Mouse (Mus musculus): ENCODE results near the gene Trabd2b. TPM values are rescaled to one million over a fixed set of nuclear protein-coding genes. Genes with fewer than 3 reads are reported as not detected.

The Trabd2b gene
- polyA plus RNA-seq, 1 experiment from 2014 or later, result 0.59 TPM

GRCm38 (mm10) chr4:114495688-114496426 is 89.3 kb downstream of the Trabd2b start:
- Histone ChIP-seq H3K4me2 (no peak overlapping the region), H3K4me3 (replicated peaks) (no peak overlapping the region), H3K4me1 (replicated peaks) (peaks cover 4% of the 10 kb centered on the region; the same call in 1 of the 2 replicates), H3K9me3 (no peaks in the 10 kb centered on the region), H3K27ac (no peak overlapping the region), H3K27me3 (peaks cover 76% of the 10 kb centered on the region), H3K9ac (replicated peaks) (no peak overlapping the region), H3K36me3 (no peaks in the 10 kb centered on the region)
- WGBS, result 49% methylated on average over 4 of the region's 4 CpGs
- no peak for ATAC-seq (ENCODE audit: insufficient number of reproducible peaks, insufficient read depth, low FRiP score, low TSS enrichment, low read depth)

DNA sequence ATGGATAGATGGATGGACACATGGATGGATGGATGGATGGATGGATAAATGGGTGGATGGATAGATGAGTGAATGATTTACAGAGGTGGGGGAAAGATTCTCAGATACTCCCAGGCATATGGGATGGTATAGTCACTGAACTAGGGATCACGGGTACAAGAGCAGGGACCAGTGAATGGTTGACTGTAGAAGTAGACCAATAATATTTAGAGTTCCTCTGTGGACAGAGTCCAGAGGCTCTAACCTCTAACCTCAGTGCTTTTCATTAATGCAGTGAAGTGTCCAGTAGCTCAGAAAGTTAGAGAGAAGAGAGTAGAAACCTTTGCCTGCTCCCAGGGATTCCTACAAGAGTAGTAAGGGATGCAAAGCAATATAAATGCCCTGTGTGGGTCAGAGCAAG is 93.1 kb downstream of the Trabd2b start:
- H3K9me3 ChIP-seq, result no peaks in the 10 kb centered on the region
- H3K36me3 ChIP-seq, result no peaks in the 10 kb centered on the region
- WGBS, result 86% methylated on average over 1 of the region's 1 CpGs
- no peak overlapping the region for H3K9ac ChIP-seq (replicated peaks)
- H3K27ac ChIP-seq, result no peak overlapping the region
- H3K4me3 ChIP-seq (replicated peaks), result no peak overlapping the region
- H3K27me3 ChIP-seq, result peaks cover 69% of the 10 kb centered on the region
- no peak overlapping the region for H3K4me2 ChIP-seq
- ATAC-seq (ENCODE audit: insufficient number of reproducible peaks, insufficient read depth, low FRiP score, low TSS enrichment, low read depth), result no peak
- peaks cover 7% of the 10 kb centered on the region for H3K4me1 ChIP-seq (replicated peaks)

DNA sequence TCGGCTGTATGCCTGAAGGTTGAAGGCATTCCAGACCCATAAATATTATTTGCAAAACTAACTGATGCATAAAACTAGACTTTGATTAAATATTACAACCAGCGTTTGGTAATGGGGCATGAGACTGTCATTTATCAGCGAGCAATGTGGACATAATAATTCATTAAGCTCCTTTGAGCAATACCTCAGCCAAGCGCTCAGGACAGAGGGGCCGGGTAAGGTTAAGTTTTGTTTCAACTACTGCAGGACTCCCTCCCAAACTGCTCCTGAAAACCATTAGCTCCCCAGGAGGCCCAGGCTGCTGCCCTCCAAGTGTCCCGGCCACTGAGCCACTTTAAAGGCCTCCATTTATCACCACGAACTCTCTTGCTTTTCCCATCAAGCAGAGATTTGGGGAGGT is 93.8 kb downstream of the Trabd2b start:
- H3K4me3 ChIP-seq (replicated peaks), result no peak overlapping the region
- H3K9me3 ChIP-seq, result no peaks in the 10 kb centered on the region
- H3K27me3 ChIP-seq, result peaks cover 64% of the 10 kb centered on the region
- H3K9ac ChIP-seq (replicated peaks), result no peak overlapping the region
- no peak overlapping the region for H3K4me2 ChIP-seq
- no peak for ATAC-seq (ENCODE audit: insufficient number of reproducible peaks, insufficient read depth, low FRiP score, low TSS enrichment, low read depth)
- H3K4me1 ChIP-seq (replicated peaks), result peaks cover 13% of the 10 kb centered on the region
- no peaks in the 10 kb centered on the region for H3K36me3 ChIP-seq
- H3K27ac ChIP-seq, result no peak overlapping the region
- WGBS, result 46% methylated on average over 7 of the region's 7 CpGs

DNA sequence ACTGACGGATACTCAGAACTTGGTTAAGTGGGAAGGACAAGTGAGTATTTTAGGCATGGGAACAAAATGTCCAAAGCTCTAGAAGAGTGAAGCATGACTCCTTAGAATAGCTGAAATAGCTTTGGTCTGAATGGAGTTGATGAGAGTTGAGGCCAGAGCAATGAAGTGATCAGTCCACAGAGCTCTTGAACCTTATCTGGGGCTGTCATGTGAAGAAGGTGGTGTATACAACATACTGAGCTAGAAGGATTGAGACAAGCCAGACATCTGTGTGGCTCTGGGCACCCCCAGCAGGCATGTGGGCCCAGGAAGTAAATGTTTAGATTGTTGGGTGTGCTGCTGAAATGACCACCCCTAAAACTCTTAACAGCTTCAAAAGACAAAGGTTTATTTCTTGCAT is 94.5 kb downstream of the Trabd2b start:
- Histone ChIP-seq H3K4me1 (replicated peaks) (peaks cover 16% of the 10 kb centered on the region), H3K4me3 (replicated peaks) (no peak overlapping the region), H3K36me3 (no peaks in the 10 kb centered on the region), H3K27me3 (peaks cover 63% of the 10 kb centered on the region), H3K9me3 (no peaks in the 10 kb centered on the region), H3K27ac (no peak overlapping the region), H3K9ac (replicated peaks) (no peak overlapping the region), H3K4me2 (no peak overlapping the region)
- ATAC-seq (ENCODE audit: insufficient number of reproducible peaks, insufficient read depth, low FRiP score, low TSS enrichment, low read depth), result no peak
- 83% methylated on average over 1 of the region's 1 CpGs for WGBS

DNA sequence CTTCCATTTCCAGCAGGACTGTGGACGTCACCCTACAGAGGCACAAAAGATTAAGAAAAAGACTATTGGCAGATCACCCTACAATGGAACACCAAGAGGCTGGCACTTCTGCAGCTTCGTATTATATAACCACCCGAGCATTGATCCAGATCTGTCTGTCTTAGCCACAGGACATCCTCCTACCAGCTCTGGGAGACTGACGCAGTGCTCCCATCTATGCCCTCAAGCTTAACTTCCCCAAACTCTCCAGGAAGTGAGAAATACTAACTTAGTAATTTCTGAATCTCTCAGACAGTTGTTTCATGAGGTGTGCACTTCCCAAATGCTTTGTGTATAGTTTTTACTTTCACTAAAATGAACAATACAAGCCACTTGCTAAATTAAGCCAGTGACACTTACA is 95.1 kb downstream of the Trabd2b start:
- Histone ChIP-seq H3K9me3 (no peaks in the 10 kb centered on the region), H3K4me2 (no peak overlapping the region), H3K4me1 (replicated peaks) (peaks cover 16% of the 10 kb centered on the region), H3K36me3 (no peaks in the 10 kb centered on the region), H3K4me3 (replicated peaks) (no peak overlapping the region), H3K27me3 (peaks cover 58% of the 10 kb centered on the region), H3K9ac (replicated peaks) (no peak overlapping the region), H3K27ac (no peak overlapping the region)
- no peak for ATAC-seq (ENCODE audit: insufficient number of reproducible peaks, insufficient read depth, low FRiP score, low TSS enrichment, low read depth)
- WGBS, result 87% methylated on average over 4 of the region's 4 CpGs

DNA sequence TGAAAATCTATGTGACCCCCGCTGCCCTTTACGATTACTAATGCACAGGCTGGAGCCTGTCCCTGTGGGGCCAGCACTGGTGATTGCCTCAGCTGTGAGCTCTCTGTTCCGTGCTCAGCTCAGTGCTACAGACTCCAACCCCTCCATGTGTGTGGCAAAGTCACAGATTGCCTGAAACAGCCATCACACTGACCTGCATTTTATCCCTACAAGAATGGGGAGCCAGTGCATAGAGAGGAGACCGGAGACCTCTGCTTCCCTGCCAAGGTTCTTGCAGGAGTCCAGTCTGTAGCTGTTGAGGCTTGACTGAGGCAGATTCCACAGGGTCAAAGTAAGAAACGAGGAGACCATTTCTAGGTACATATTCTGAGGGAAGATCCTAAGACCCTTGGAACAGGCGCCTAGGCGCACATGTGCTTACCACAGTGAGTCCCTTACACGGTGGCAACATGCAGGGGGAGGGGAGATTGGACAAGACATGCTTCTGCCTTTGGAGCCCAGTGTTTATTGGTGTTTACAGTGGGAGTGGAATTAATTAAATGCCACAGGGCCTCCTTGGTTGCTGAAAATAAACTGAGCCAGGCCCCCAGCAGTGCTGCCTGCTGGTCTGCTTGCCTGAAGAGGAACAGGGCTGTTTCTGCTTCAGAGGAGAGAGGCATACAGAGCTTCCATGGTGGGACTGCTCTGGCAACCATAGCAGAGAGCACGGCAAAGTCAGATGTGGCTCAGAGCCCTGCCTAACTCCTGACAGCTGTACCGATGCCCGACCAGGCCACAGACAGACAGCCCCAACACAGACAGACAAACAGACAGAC is 97.9 kb downstream of the Trabd2b start:
- H3K4me3 ChIP-seq (replicated peaks), result no peak overlapping the region
- H3K36me3 ChIP-seq, result no peaks in the 10 kb centered on the region
- peaks cover 44% of the 10 kb centered on the region for H3K27me3 ChIP-seq
- 34% methylated on average over 9 of the region's 11 CpGs for WGBS
- H3K4me1 ChIP-seq (replicated peaks), result peaks cover 16% of the 10 kb centered on the region
- ATAC-seq (ENCODE audit: insufficient number of reproducible peaks, insufficient read depth, low FRiP score, low TSS enrichment, low read depth), result peak; percentile 68
- peak overlapping the region; percentile 45; the same call in 1 of the 2 replicates for H3K27ac ChIP-seq
- no peak overlapping the region for H3K9ac ChIP-seq (replicated peaks)
- H3K4me2 ChIP-seq, result no peak overlapping the region
- no peaks in the 10 kb centered on the region for H3K9me3 ChIP-seq

DNA sequence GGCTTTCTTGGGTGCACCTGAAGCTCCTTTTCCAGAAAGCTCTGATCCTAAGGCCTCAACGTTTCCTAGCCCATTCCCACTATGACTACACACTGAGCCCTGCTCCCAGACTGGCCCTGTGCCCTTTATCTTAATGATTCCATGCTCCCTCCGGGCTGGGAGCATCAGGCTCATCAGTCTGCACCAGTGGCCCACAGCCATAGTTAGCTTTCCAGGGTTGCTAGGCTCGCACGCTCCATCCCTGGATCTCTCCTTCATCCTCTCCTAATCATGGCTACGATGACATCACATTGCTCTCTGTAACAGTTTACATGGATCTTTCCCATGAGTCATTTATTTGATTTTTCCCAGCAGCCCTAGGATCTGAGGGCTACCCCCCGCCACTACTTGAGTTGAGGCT is 103.1 kb downstream of the Trabd2b start:
- H3K9ac ChIP-seq (replicated peaks), result no peak overlapping the region
- H3K4me1 ChIP-seq (replicated peaks), result peaks cover 10% of the 10 kb centered on the region
- H3K4me3 ChIP-seq (replicated peaks), result no peak overlapping the region
- H3K4me2 ChIP-seq, result no peak overlapping the region
- no peaks in the 10 kb centered on the region for H3K36me3 ChIP-seq
- 85% methylated on average over 6 of the region's 6 CpGs for WGBS
- ATAC-seq (ENCODE audit: insufficient number of reproducible peaks, insufficient read depth, low FRiP score, low TSS enrichment, low read depth), result no peak
- H3K27me3 ChIP-seq, result peaks cover 26% of the 10 kb centered on the region
- no peak overlapping the region for H3K27ac ChIP-seq
- no peaks in the 10 kb centered on the region for H3K9me3 ChIP-seq

DNA sequence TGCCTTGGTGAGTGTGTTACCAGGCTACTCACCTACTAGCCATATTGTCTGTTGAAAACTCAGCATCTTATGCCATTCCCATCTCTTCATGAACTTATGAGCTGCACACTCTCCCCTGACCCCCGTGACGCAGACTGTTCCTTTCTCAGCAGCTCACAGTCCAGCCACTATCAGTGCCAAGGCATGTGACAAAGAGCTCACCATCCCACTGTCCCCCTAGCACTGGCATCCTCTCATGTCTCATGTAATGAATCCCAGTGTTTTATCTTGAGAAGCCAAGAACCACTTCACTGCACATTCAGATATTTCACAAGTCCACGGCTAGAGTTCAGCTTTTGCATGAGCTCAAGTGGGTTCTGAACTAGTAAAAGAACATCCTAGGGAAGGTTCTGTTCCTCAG is 105.1 kb downstream of the Trabd2b start:
- Histone ChIP-seq H3K4me1 (replicated peaks) (peaks cover 18% of the 10 kb centered on the region), H3K36me3 (no peaks in the 10 kb centered on the region)
- 96% methylated on average over 3 of the region's 3 CpGs for WGBS

GRCm38 (mm10) chr4:114513149-114513548 is 106.6 kb downstream of the Trabd2b start:
- Histone ChIP-seq H3K4me1 (replicated peaks) (peaks cover 22% of the 10 kb centered on the region), H3K9me3 (no peaks in the 10 kb centered on the region), H3K27ac (no peak overlapping the region), H3K27me3 (peaks cover 36% of the 10 kb centered on the region), H3K4me2 (no peak overlapping the region), H3K36me3 (no peaks in the 10 kb centered on the region), H3K4me3 (replicated peaks) (no peak overlapping the region), H3K9ac (replicated peaks) (no peak overlapping the region)
- ATAC-seq (ENCODE audit: insufficient number of reproducible peaks, insufficient read depth, low FRiP score, low TSS enrichment, low read depth), result no peak

More for the DNA sequence above, 105.1 kb downstream of the Trabd2b start:
- H3K9ac ChIP-seq (replicated peaks), result no peak overlapping the region
- ATAC-seq (ENCODE audit: insufficient number of reproducible peaks, insufficient read depth, low FRiP score, low TSS enrichment, low read depth), result no peak
- no peak overlapping the region for H3K4me3 ChIP-seq (replicated peaks)
- peaks cover 26% of the 10 kb centered on the region for H3K27me3 ChIP-seq
- H3K9me3 ChIP-seq, result no peaks in the 10 kb centered on the region
- no peak overlapping the region for H3K27ac ChIP-seq
- H3K4me2 ChIP-seq, result no peak overlapping the region

GRCm38 (mm10) chr4:114515330-114515771 is 108.8 kb downstream of the Trabd2b start:
- WGBS, result 44% methylated on average over 5 of the region's 5 CpGs
- H3K4me2 ChIP-seq, result no peak overlapping the region
- peaks cover 43% of the 10 kb centered on the region for H3K27me3 ChIP-seq
- H3K9me3 ChIP-seq, result no peaks in the 10 kb centered on the region
- no peaks in the 10 kb centered on the region for H3K36me3 ChIP-seq
- H3K4me1 ChIP-seq (replicated peaks), result peaks cover 22% of the 10 kb centered on the region
- H3K4me3 ChIP-seq (replicated peaks), result no peak overlapping the region
- 0 out of 2 replicates have a peak overlapping the region, but pooled peaks have one; percentile 12 for H3K27ac ChIP-seq
- H3K9ac ChIP-seq (replicated peaks), result no peak overlapping the region
- no peak for ATAC-seq (ENCODE audit: insufficient number of reproducible peaks, insufficient read depth, low FRiP score, low TSS enrichment, low read depth)

- Histone ChIP-seq H3K4me1 (replicated peaks) (peaks cover 22% of the 10 kb centered on the region), H3K4me2 (no peak overlapping the region), H3K27me3 (peaks cover 41% of the 10 kb centered on the region), H3K4me3 (replicated peaks) (no peak overlapping the region), H3K9me3 (no peaks in the 10 kb centered on the region), H3K36me3 (no peaks in the 10 kb centered on the region), H3K9ac (replicated peaks) (no peak overlapping the region), H3K27ac (no peak overlapping the region)
- 0 out of 2 replicates have a peak, but pooled peaks have one; percentile 45 for ATAC-seq (ENCODE audit: insufficient number of reproducible peaks, insufficient read depth, low FRiP score, low TSS enrichment, low read depth)
- 15% methylated on average over 4 of the region's 4 CpGs for WGBS
Observed at GRCm38 (mm10) chr4:114516651-114517050, 110.1 kb downstream of the Trabd2b start.
